Mouse (Mus musculus) megakaryocyte progenitor cell, adult 5-6 weeks (primary cell): ENCODE measurements around the gene 1300017J02Rik. TPM values are rescaled to one million over a fixed set of nuclear protein-coding genes. Genes with fewer than 3 reads are reported as not detected.
"Not testable (repeated sequence)": the region's sequence is repeated elsewhere in the genome, so short reads cannot be mapped to it uniquely, and the experiment has no call there.

Experiments
- ATAC-seq: replicated peaks from 2 replicates; pipeline ENCODE4 v1.8.0; 2016; ENCODE audit warnings: mild to moderate bottlenecking, moderate TSS enrichment, inconsistent platforms; ENCODE audit not compliant: poor library complexity
- total RNA-seq, 2 experiments: library from RNA; stranded (forward) in 1 of 2; stranded (reverse) in 1 of 2; fragments of 157-497, 149-512 nt in 1 of 2; fragments of 200-1000 nt in 1 of 2; gene quantifications; 2 replicates each; pipeline versions ENCODE4 v1.2.3 to v1.2.4; 2015 to 2017

Gene 1300017J02Rik
- 0.34 and 1.1 TPM in 2 replicates for total RNA-seq (2015)
- total RNA-seq (2017) = 1.1 and 1.7 TPM in 2 replicates

GRCm38 (mm10) chr9:103304927-103305326 is at the start of gene 1300017J02Rik, which contains the start of gene Topbp1:
TSS of gene 1300017J02Rik (minus strand) at chr9:103305082.
TSS of gene Topbp1 (plus strand) at chr9:103305215.
- ATAC-seq = peak; percentile 88

- ATAC-seq = not testable (repeated sequence)
Measured at GRCm38 (mm10) chr9:103353500-103354260, 48.8 kb upstream of the 1300017J02Rik start.

DNA sequence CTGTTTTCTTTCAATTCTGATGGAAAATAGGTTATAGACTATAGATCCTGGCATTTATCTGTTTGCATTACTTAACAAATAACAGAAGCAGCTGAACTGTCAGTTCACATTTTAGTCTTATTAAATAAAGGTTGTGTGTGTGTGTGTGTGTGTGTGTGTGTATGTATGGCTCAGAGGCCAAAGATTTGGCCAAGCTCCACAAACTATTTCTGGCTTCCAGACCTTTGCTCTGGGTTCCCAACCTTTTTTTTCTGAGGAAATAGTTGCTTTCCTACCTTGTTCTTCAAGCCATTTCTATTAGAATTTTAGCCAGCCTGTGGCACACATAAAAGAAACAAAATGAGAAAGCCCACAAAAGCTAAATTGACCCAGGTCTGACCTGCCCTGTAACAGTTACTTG is 43.9 kb upstream of the 1300017J02Rik start:
- no peak for ATAC-seq

DNA sequence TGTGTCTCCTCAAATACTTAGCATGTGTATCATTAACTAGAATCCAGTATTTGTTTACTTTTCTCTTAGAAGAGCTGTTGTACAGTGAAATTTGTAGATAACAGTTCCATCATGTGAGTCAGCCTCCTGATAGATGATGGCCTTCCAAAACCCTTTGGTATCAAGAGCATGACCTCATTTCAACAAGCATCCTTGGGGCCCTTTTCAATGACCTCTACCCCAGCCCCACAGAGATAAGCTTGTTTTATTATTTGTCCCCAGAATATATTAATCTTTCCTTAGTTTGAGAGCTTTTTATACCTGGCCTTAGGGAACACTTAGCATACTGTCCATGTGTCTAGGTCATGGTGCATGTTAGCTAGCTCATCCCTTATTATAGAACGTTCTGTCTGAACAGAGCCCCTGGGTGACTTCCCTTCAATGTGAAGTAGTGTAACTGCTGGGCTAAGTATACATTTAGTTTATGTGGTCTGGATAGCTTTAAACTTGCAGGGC is 43.2 kb upstream of the 1300017J02Rik start:
- ATAC-seq = no peak

DNA sequence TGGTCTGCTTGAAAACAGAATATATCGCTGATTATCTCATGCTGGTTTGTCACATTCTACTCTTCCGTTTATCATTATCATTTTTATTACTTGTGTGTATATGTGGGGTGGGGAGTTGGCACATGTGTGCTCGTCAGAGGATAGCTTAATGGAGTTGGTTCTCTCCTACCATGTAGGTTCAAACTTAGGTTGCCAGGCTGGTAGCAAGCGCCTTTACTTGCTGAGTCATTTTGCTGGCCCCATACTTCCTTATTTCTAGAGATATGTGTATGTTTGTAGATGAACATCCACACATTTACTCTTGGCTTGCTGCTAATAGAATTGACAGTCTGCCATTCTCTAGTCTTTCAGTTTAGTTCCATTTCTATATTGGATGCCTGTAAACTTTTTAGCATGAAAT is 42.2 kb upstream of the 1300017J02Rik start:
- peak; percentile 74 for ATAC-seq

DNA sequence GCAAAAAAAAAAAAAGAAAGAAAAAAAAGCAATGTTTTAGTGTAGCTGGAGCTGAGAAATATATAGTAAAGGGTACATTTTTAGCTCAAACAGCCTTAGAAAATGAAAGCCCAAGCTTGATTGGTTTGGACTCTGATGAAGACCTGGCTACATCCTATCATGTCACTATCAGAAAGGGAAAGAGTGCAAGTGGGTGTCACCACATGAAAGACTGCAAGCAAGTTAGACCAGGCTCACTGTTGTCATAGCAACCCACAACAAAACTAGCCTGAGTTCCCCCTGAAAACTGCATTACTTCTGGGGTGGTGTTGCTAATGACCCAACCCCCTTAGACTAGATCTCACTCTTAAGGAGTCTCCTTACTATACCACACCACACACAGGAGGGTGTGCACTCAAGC is 32.0 kb upstream of the 1300017J02Rik start:
- peak; percentile 29 for ATAC-seq

- ATAC-seq = no peak
Measured at GRCm38 (mm10) chr9:103332663-103333062, 27.8 kb upstream of the 1300017J02Rik start.

DNA sequence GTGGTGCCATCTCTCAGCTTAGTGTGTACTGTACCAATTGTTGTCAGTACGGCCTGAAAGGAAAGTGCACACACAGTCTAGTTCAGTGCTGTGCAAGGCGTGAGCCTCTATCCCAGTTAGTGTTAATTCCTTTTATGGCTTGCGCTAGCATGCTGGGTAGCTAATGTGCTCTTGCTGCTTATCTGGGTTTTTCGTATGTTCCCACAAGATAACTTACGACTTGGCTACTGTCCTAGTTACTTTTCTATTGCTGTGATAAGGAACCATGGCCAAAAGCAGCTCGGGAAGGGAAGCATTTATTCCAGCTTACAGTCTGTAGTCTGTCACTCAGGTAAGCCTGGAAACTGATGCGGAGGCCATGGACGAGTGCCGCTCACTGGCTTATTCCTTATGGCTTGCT is 21.6 kb upstream of the 1300017J02Rik start:
- ATAC-seq = peak; percentile 99

DNA sequence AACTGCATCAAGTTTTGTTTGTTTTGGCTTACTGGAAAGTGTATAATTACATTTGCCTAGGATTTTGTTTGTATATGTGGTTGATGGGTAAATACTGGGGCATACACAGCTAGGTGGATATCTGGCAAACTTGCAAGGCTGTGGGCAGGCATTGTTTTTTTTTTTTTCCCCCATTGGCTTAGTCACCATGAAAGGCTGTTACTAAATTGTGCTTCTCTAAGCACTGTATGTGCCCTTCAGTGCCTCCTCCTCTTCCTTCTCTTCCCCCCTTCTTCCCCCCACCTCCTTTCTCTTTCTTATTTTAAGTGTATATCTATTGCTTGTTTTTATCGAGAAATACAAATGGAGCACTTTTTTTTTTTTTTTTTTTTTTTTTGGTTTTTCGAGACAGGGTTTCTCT is 19.8 kb upstream of the 1300017J02Rik start:
- ATAC-seq = no peak

DNA sequence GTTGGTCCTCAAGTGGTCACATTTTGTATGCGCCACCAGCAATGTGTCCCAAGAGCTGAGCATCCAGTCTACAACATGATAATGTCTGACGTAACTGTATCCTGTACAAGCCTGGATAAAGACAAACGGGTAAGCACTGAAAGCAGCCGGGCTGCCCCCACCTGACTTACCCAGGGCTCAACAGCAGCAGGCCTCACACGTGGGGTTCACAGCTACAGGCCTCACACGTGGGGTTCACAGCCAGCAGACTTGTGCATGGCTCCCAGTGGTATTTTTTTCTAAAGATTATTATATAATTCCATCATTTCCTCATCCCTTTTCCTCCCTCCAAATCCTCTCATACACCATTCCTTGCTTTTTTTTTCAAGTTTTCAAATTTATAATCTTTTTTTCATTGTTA is 5.0 kb upstream of the 1300017J02Rik start:
- no peak for ATAC-seq

GRCm38 (mm10) chr9:103305332-103306041 is 605 bp upstream of the 1300017J02Rik start:
- ATAC-seq = peak; percentile 13

DNA sequence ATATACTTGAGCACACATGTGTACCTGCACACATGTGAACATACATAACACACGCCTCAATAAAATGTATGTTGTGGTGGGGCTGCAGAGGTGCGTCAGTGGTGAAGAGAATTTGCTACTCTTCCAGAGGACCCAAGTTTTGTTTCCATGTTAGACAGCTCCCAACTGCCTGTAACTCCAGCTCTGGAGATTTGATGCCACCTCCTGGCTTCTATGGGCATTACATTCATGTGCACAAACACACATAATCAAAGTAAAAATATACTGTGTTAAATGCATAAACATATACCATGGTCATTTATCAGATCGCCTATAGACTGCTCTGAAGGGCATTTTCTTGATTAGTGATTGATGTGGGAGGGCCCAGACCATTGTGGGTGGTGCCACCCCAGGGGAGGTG is 2.2 kb downstream of the 1300017J02Rik start:
- ATAC-seq = peak; percentile 64

DNA sequence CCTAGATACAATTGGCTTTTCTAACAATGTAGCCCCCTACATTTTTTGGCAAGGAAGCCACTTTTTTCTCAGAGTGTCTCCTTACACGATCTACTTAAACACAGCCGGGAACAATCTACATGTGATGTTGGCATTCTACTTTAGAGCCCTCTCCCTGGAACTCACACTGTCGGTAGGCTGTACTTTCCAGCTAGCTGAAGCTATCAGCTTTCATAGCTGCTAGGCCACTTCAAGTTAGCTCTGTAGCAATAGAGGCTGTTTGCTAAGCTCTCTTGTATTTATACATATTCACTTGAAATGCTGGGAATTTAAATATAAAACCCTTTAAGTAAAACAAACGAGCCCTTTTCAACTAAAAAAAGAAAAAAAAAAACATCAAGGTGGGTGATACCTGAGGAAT is 2.6 kb downstream of the 1300017J02Rik start:
- no peak for ATAC-seq

DNA sequence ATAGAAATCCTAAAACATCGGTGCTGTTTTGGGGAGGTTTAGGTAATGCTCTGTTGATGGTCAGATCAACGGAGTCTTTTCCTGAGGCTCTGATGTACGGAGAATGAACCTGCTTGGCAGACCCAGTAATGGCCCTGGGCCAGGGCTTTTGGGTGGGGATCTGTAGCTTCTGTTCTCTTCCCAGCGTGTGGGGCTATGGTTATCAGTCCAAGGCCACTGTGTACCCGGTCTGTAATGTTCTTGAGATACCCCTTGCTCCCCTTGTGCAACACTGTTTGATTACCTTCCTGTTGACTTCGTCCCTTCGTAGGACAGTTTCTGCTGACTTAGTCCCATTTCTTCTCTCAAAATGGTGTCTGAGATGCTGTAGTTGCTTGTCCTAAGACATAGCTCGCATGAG is 3.8 kb downstream of the 1300017J02Rik start:
- ATAC-seq = peak; percentile 59

DNA sequence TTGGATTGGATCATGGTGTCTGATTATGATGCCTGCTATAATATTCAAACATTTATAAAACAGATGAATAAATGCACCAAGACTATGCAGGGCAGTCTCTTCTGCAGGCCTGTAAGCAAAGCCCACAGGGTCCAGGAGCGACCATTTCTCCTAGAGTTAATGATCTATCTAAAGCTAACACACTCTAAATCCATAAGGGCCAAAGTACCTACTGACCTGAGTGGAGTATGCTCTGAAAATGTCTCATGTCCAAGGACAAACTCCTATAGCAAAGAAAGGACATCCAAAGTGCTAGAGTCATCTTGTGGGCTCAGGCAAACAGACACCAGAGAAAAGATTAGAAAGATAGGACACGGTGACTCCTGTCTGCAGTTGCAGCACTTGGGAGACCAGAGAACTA is 10.4 kb downstream of the 1300017J02Rik start:
- no peak for ATAC-seq

GRCm38 (mm10) chr9:103288489-103289180 is 16.2 kb downstream of the 1300017J02Rik start:
- ATAC-seq = peak; percentile 62

GRCm38 (mm10) chr9:103287840-103288488 is 16.9 kb downstream of the 1300017J02Rik start:
- peak; percentile 94 for ATAC-seq

DNA sequence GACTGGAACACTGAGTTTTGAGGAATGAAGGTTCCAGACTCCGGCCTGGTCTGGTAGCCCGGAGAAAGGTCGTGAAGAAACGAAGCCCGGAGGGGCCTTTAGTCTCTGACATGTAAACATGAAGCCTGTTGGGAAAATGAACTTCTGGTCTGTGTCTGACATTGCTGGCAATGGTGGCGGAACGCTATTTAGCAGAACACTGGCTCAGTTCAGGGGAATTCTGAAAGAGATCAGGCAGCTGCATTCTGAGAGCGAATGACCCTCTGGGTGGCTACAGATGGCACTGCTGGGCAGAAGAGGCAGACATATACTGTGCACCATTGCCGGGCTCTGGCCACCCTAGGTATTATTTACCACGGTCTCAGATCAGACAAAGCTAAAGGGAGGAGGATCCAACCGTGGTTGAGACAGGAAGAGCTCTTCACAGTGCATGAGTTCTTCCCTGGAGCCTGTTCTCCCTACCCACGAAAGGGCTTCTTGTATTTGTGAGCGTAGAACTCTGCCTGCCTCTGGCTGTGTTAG is 17.9 kb downstream of the 1300017J02Rik start:
- no peak for ATAC-seq

GRCm38 (mm10) chr9:103286396-103286795 is 18.5 kb downstream of the 1300017J02Rik start:
- ATAC-seq = peak; percentile 12; the same call in 1 of the 2 replicates

- ATAC-seq = no peak
Measured at GRCm38 (mm10) chr9:103276876-103277275, 28.0 kb downstream of the 1300017J02Rik start.

DNA sequence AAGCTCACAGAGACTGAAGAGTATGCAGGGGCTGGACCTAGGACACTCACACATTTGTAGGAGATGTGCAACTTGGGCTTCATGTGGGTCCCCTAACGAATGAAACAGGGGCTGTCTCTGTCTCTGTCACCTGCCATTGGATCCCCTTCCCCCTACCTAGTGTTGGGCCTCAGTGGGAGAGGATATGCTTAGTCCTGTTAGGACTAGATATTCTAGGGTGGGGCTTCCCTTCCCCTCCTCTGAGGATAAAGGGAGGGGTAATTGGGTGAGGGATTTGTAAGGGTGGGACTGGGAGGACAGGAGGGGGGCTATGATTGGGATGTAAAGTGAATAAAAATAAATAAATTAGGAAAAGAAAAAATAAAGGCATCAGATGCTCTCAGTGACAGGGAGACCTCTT is 29.2 kb downstream of the 1300017J02Rik start:
- ATAC-seq = no peak
